Mouse (Mus musculus) neural tube, embryonic 14.5 days (tissue): ENCODE results near the gene Ccdc141. TPM values are rescaled to one million over a fixed set of nuclear protein-coding genes. Genes with fewer than 3 reads are reported as not detected.

Source experiments
- ATAC-seq: fragments of 200-750 bp; cut with Nextera tagmentation; 2 replicates; pipeline ENCODE4 v1.8.0; 2017; ENCODE audit warnings: low read depth, mild to moderate bottlenecking, moderate TSS enrichment, moderate library complexity
- H3K27ac ChIP-seq: fragments of 300-500 bp; sonication (generic); 2 replicates; pipeline ENCODE4 v1.5.1; 2014; ENCODE audit warnings: low read depth, mild to moderate bottlenecking, control low read depth, low read length, moderate library complexity, mixed read lengths
- H3K27me3 ChIP-seq: fragments of 300-500 bp; sonication (generic); 2 replicates; pipeline ENCODE4 v1.6.1; 2014; ENCODE audit warnings: low read length; ENCODE audit not compliant: control insufficient read depth, insufficient read depth
- H3K36me3 ChIP-seq: fragments of 300-500 bp; sonication (generic); 2 replicates; pipeline ENCODE4 v1.6.1; 2014; ENCODE audit warnings: low read length, mixed read lengths; ENCODE audit not compliant: control insufficient read depth, insufficient read depth
- H3K4me1 ChIP-seq: fragments of 300-500 bp; sonication (generic); 2 replicates; pipeline ENCODE4 v1.6.1; 2014; ENCODE audit warnings: low read length; ENCODE audit not compliant: control insufficient read depth, insufficient read depth
- H3K4me2 ChIP-seq: fragments of 300-500 bp; sonication (generic); 2 replicates; pipeline ENCODE4 v1.6.1; 2014; ENCODE audit warnings: mild to moderate bottlenecking, low read depth, low read length, control low read depth
- H3K4me3 ChIP-seq: fragments of 300-500 bp; sonication (generic); 2 replicates; pipeline ENCODE4 v1.5.1; 2014; ENCODE audit warnings: low read depth, low read length, control low read depth, mixed read lengths
- H3K9ac ChIP-seq: fragments of 300-500 bp; sonication (generic); replicated peaks from 2 replicates; pipeline ENCODE4 v1.6.1; 2014; ENCODE audit warnings: low read depth, mild to moderate bottlenecking, control low read depth, low read length, mixed read lengths
- H3K9me3 ChIP-seq: fragments of 300-500 bp; sonication (generic); 2 replicates; pipeline ENCODE4 v1.6.1; 2016; ENCODE audit warnings: low read length; ENCODE audit not compliant: control insufficient read depth
- WGBS: fragments of 180-500 bp; shearing (Covaris S2); extraction: QIAGEN DNeasy Blood & Tissue Kit; methylation state at CpG from one replicate; pipeline ENCODE4 v1.1.7; 2014; 5-methylcytosine and 5-hydroxymethylcytosine counted together
- polyA plus RNA-seq: library from polyadenylated mRNA; unstranded; fragments of >200 nt; fragmentation: Nextera tagmentation; extraction: Ambion mirVana; gene quantifications from 2 replicates; pipeline ENCODE4 v1.2.1, GENCODE M21; 2014

Ccdc141 gene
- polyA plus RNA-seq, 1 experiment from 2014 or later = 5.7 TPM

GRCm38 (mm10) chr2:77182996-77183380, 12.6 kb upstream of the Ccdc141 start:
- Histone ChIP-seq H3K9ac (no peak overlapping the region), H3K4me1 (no peaks in the 10 kb centered on the region; the same call in 1 of the 2 replicates), H3K4me2 (no peak overlapping the region), H3K27me3 (no peaks in the 10 kb centered on the region), H3K9me3 (no peaks in the 10 kb centered on the region), H3K27ac (no peak overlapping the region), H3K4me3 (no peak overlapping the region), H3K36me3 (0 out of 2 replicates have a peak, but pooled peaks cover 3% of the 10 kb centered on the region)
- no peak for ATAC-seq
- WGBS = 84% methylated on average over 6 of the region's 6 CpGs

GRCm38 (mm10) chr2:77182271-77182995, 12.0 kb upstream of the Ccdc141 start:
- no peaks in the 10 kb centered on the region for H3K36me3 ChIP-seq
- H3K9ac ChIP-seq = no peak overlapping the region
- no peak overlapping the region for H3K27ac ChIP-seq
- 83% methylated on average over 4 of the region's 4 CpGs for WGBS
- H3K27me3 ChIP-seq = no peaks in the 10 kb centered on the region
- ATAC-seq = no peak
- no peaks in the 10 kb centered on the region; the same call in 1 of the 2 replicates for H3K4me1 ChIP-seq
- H3K4me3 ChIP-seq = no peak overlapping the region
- H3K9me3 ChIP-seq = no peaks in the 10 kb centered on the region
- H3K4me2 ChIP-seq = no peak overlapping the region

GRCm38 (mm10) chr2:77177472-77177871, 7.0 kb upstream of the Ccdc141 start:
- no peak overlapping the region for H3K4me2 ChIP-seq
- H3K36me3 ChIP-seq = no peaks in the 10 kb centered on the region
- ATAC-seq = no peak
- no peak overlapping the region for H3K9ac ChIP-seq
- no peak overlapping the region for H3K4me3 ChIP-seq
- WGBS = 50% methylated on average over 2 of the region's 2 CpGs
- H3K9me3 ChIP-seq = no peaks in the 10 kb centered on the region
- H3K27me3 ChIP-seq = no peaks in the 10 kb centered on the region
- H3K4me1 ChIP-seq = no peaks in the 10 kb centered on the region
- no peak overlapping the region for H3K27ac ChIP-seq

GRCm38 (mm10) chr2:77176413-77176812, 6.0 kb upstream of the Ccdc141 start:
- 0 out of 2 replicates have a peak, but pooled peaks cover 4% of the 10 kb centered on the region for H3K4me1 ChIP-seq
- H3K4me2 ChIP-seq = no peak overlapping the region
- no peak overlapping the region for H3K27ac ChIP-seq
- H3K36me3 ChIP-seq = no peaks in the 10 kb centered on the region
- H3K4me3 ChIP-seq = no peak overlapping the region
- no peak overlapping the region for H3K9ac ChIP-seq
- no peaks in the 10 kb centered on the region for H3K27me3 ChIP-seq
- no peaks in the 10 kb centered on the region for H3K9me3 ChIP-seq
- no peak for ATAC-seq
- WGBS = 70% methylated on average over 10 of the region's 10 CpGs

- Histone ChIP-seq H3K36me3 (no peaks in the 10 kb centered on the region), H3K27ac (no peak overlapping the region), H3K9ac (no peak overlapping the region), H3K4me1 (0 out of 2 replicates have a peak, but pooled peaks cover 4% of the 10 kb centered on the region), H3K4me2 (no peak overlapping the region), H3K9me3 (no peaks in the 10 kb centered on the region), H3K4me3 (no peak overlapping the region), H3K27me3 (no peaks in the 10 kb centered on the region)
- 51% methylated on average over 7 of the region's 7 CpGs for WGBS
- no peak for ATAC-seq
Measured at GRCm38 (mm10) chr2:77175411-77175810, 5.0 kb upstream of the Ccdc141 start.

GRCm38 (mm10) chr2:77174313-77174712, 3.9 kb upstream of the Ccdc141 start:
- Histone ChIP-seq H3K9me3 (no peaks in the 10 kb centered on the region), H3K4me3 (no peak overlapping the region), H3K27ac (no peak overlapping the region), H3K4me2 (no peak overlapping the region), H3K9ac (no peak overlapping the region), H3K4me1 (peaks cover 11% of the 10 kb centered on the region; the same call in 1 of the 2 replicates), H3K27me3 (no peaks in the 10 kb centered on the region), H3K36me3 (no peaks in the 10 kb centered on the region)
- ATAC-seq = no peak
- WGBS = 41% methylated on average over 2 of the region's 2 CpGs

GRCm38 (mm10) chr2:77173821-77174220, 3.4 kb upstream of the Ccdc141 start:
- Histone ChIP-seq H3K9me3 (no peaks in the 10 kb centered on the region), H3K4me2 (no peak overlapping the region), H3K4me1 (peaks cover 11% of the 10 kb centered on the region; the same call in 1 of the 2 replicates), H3K27me3 (no peaks in the 10 kb centered on the region), H3K9ac (no peak overlapping the region), H3K4me3 (no peak overlapping the region), H3K36me3 (no peaks in the 10 kb centered on the region), H3K27ac (no peak overlapping the region)
- ATAC-seq = no peak
- 91% methylated on average over 6 of the region's 6 CpGs for WGBS

GRCm38 (mm10) chr2:77173366-77173765, 2.9 kb upstream of the Ccdc141 start:
- WGBS = 52% methylated on average over 6 of the region's 6 CpGs
- Histone ChIP-seq H3K4me2 (no peak overlapping the region), H3K4me1 (peaks cover 11% of the 10 kb centered on the region; the same call in 1 of the 2 replicates), H3K9ac (no peak overlapping the region), H3K27ac (no peak overlapping the region), H3K36me3 (no peaks in the 10 kb centered on the region), H3K27me3 (no peaks in the 10 kb centered on the region), H3K9me3 (no peaks in the 10 kb centered on the region), H3K4me3 (no peak overlapping the region)
- no peak for ATAC-seq

- Histone ChIP-seq H3K9ac (no peak overlapping the region), H3K36me3 (no peaks in the 10 kb centered on the region), H3K27ac (no peak overlapping the region), H3K4me1 (peaks cover 11% of the 10 kb centered on the region; the same call in 1 of the 2 replicates), H3K4me3 (no peak overlapping the region), H3K27me3 (no peaks in the 10 kb centered on the region), H3K9me3 (no peaks in the 10 kb centered on the region), H3K4me2 (no peak overlapping the region)
- ATAC-seq = no peak
- whole genome bisulfite sequencing = 48% methylated on average over 10 of the region's 10 CpGs
Measured at GRCm38 (mm10) chr2:77172241-77172671, 1.8 kb upstream of the Ccdc141 start.
